Comparison of ENCODE assay signal across 20 mouse cellular contexts in the genomic region with DNA sequence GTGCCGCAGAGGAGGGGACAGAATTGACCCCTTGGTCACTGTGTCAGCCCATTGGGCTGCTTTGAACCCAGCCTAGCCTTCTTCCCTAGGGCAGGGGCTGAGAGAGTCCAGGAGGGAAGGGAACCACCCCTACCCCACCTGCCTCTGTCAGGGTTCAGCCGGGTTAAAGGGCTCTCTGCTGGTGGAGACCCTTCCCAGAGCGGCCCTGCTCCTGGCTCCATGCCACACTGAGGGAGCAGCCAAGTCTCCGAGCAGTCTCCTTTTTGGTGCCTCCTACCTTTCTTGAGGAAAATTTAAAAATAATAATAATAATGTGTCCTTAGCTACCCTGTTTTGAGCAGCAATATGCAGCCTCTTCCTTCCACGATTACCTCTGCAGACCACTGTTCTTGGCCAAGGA.
A peak's percentile ranks its signal among the peaks of the same experiment; 100 is the strongest.
DNase-seq lines count a peak whose midpoint lies in the region; ATAC-seq lines count a peak whose summit lies in the region.
"Had no signal": no experiment of that assay in that cellular context is flagged by ENCODE, and none has a peak within 500 bp of the region (broad histone marks: within the 10 kb centered on the region; RNA-seq: fewer than 3 reads in every experiment).

No protein-coding gene starts in this region.

- H3K27ac ChIP-seq in liver, embryonic 11.5 days (ENCODE audit: low read depth, low read length) = no peak overlapping the region
- H3K27ac ChIP-seq: embryonic facial prominence, embryonic 12.5 days; forebrain, embryonic 10.5 days; forebrain, embryonic 12.5 days had no signal

- H3K9ac ChIP-seq in liver, embryonic 11.5 days (ENCODE audit: low read depth, low read length) = no peak overlapping the region
- H3K9ac ChIP-seq: embryonic facial prominence, embryonic 12.5 days; forebrain, embryonic 12.5 days had no signal

- DNase-seq in cerebellum, postnatal 14 days = peak; percentile 40 to 51
- DNase-seq in cerebellum, adult 11-12 months = no peak
- DNase-seq in heart, adult 11 months = peak; percentile 87
- DNase-seq in heart, adult 18-20 months = no peak
- DNase-seq in liver, embryonic 11.5 days (ENCODE audit: low spot score) = peak; percentile 19
- no peak for DNase-seq in liver
- peak; percentile 47 for DNase-seq in testis, postnatal 10 days (ENCODE audit: low spot score)
- no peak for DNase-seq in testis, postnatal 14 days (ENCODE audit: low spot score)
- DNase-seq: adrenal gland, adult 2 months; adrenal gland, postnatal 10 days; adrenal gland, postnatal 25 days; cerebellum, adult 11 months; cerebellum, adult 9-10 months; embryo, embryonic 11 days had no signal

- no peak for ATAC-seq in liver, embryonic 11.5 days (replicated peaks; ENCODE audit: low FRiP score)
- ATAC-seq: forebrain, embryonic 14.5 days; forebrain, embryonic 16.5 days had no signal

- H3K4me3 ChIP-seq in liver, embryonic 11.5 days (ENCODE audit: low read depth, low read length) = no peak overlapping the region
- H3K4me3 ChIP-seq: embryonic facial prominence, embryonic 12.5 days; erythroblast, embryonic 14.5 days; forebrain, embryonic 10.5 days; forebrain, embryonic 12.5 days had no signal

- peaks cover 64% of the 10 kb centered on the region for H3K27me3 ChIP-seq in liver, embryonic 11.5 days (replicated peaks; ENCODE audit: control insufficient read depth, insufficient read depth, low read length)

- no peaks in the 10 kb centered on the region for H3K4me1 ChIP-seq in liver, embryonic 11.5 days (replicated peaks; ENCODE audit: control insufficient read depth, insufficient read depth, low read length)

- H3K4me2 ChIP-seq in liver, embryonic 11.5 days = no peak overlapping the region
- H3K4me2 ChIP-seq: embryonic facial prominence, embryonic 12.5 days; forebrain, embryonic 12.5 days had no signal

- 35% methylated on average over 5 of the region's 5 CpGs for WGBS in liver, embryonic 11.5 days

- H3K36me3 ChIP-seq in liver, embryonic 11.5 days (ENCODE audit: control insufficient read depth, insufficient read depth, low read length) = no peaks in the 10 kb centered on the region
- H3K36me3 ChIP-seq: embryonic facial prominence, embryonic 12.5 days; forebrain, embryonic 10.5 days; forebrain, embryonic 12.5 days had no signal

- no peaks in the 10 kb centered on the region for H3K9me3 ChIP-seq in liver, embryonic 11.5 days (ENCODE audit: control insufficient read depth, low read length)
- H3K9me3 ChIP-seq: embryonic facial prominence, embryonic 12.5 days; forebrain, embryonic 10.5 days; forebrain, embryonic 12.5 days had no signal

Comparison
In these comparisons a context has a peak if more than half of its experiments do, and no peak if none do; other contexts are left out.
1. DNase-seq: peak in cerebellum, postnatal 14 days (2 of 2), heart, adult 11 months (single experiment), liver, embryonic 11.5 days (single experiment) and testis, postnatal 10 days (single experiment); none in cerebellum, adult 11-12 months (single experiment), heart, adult 18-20 months (0 of 2), liver (single experiment) and testis, postnatal 14 days (single experiment).